Mouse (Mus musculus): ENCODE data around the gene Gm13420.
"Not testable (repeated sequence)": the region's sequence is repeated elsewhere in the genome, so short reads cannot be mapped to it uniquely, and the experiment has no call there.

GRCm38 (mm10) chr2:29781256-29781655 is 29.8 kb upstream of the Gm13420 start:
- not testable (repeated sequence) for TF ChIP-seq POLR2A (IDR thresholded peaks at IDR 0.05; ENCODE audit: borderline replicate concordance, extremely low read depth, insufficient read depth, insufficient read length, poor library complexity, severe bottlenecking); CTCF (IDR thresholded peaks at IDR 0.05; ENCODE audit: borderline replicate concordance, extremely low read depth, insufficient read depth, insufficient read length)

All from brain, embryonic 14.5 days (tissue).